Mouse (Mus musculus): ENCODE data around the gene Klk1b27.

Klk1b27 gene

GRCm38 (mm10) chr7:44051990-44052389, at the start of gene Klk1b27:
Gene Klk1b27 (plus strand): TSS chr7:44052290.
- 85% methylated on average over 3 of the region's 3 CpGs for WGBS

GRCm38 (mm10) chr7:44011868-44012267, 40.2 kb upstream of the Klk1b27 start, which contains the start of gene Klk1b26:
Gene Klk1b26 (plus strand): TSS chr7:44012168.

GRCm38 (mm10) chr7:44014666-44015065, 37.4 kb upstream of the Klk1b27 start:
- WGBS: 52% methylated on average over 6 of the region's 6 CpGs

GRCm38 (mm10) chr7:44015071-44015470, 37.0 kb upstream of the Klk1b27 start:
- WGBS: 76% methylated on average over 5 of the region's 5 CpGs

GRCm38 (mm10) chr7:44072117-44072516, 20.0 kb downstream of the Klk1b27 start:
- 76% methylated on average over 2 of the region's 2 CpGs for WGBS

GRCm38 (mm10) chr7:44077703-44078102, 25.6 kb downstream of the Klk1b27 start:
- WGBS: 43% methylated on average over 1 of the region's 1 CpGs

- WGBS: 78% methylated on average over 1 of the region's 1 CpGs
Measured at GRCm38 (mm10) chr7:44096111-44096510, 44.0 kb downstream of the Klk1b27 start.

- 74% methylated on average over 3 of the region's 3 CpGs for WGBS
Measured at GRCm38 (mm10) chr7:44102028-44102427, 49.9 kb downstream of the Klk1b27 start, which contains the start of gene Klk1b21. Gene Klk1b21 (plus strand): TSS chr7:44102328.

All from cerebral cortex, adult 2 months (tissue).